Mouse (Mus musculus): ENCODE data around the gene Yrdc. TPM values are rescaled to one million over a fixed set of nuclear protein-coding genes. Genes with fewer than 3 reads are reported as not detected.

Gene Yrdc
- polyA plus RNA-seq, 1 experiment from 2014 or later, result 44.7 TPM

DNA sequence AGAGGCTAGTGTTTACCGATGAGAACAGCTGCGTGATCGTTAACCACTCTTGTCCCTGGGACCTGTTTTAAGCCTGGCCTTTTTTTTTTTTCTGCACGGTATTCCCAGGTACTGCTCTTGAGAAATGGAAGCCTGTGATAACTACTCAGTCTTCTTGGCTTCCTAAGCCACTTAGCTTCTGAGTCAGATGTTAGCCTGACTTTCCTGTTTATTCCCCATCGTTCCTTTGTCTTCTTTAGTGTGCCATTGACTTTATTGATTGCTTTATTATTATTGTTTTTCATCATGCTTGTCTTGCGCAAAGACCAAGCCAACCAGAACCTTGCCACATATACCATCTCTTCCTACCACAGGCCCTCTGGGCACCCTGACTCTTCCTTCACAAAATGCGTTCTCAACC, 40.4 kb upstream of the Yrdc start:
- Histone ChIP-seq H3K9me3 (ENCODE audit: low read depth, low read length) (no peaks in the 10 kb centered on the region), H3K27me3 (ENCODE audit: insufficient read depth, low read length) (no peaks in the 10 kb centered on the region), H3K4me2 (no peak overlapping the region), H3K36me3 (ENCODE audit: insufficient read depth) (peaks cover 26% of the 10 kb centered on the region), H3K4me3 (ENCODE audit: low read depth, low read length) (no peak overlapping the region), H3K9ac (no peak overlapping the region), H3K4me1 (ENCODE audit: insufficient read depth) (no peaks in the 10 kb centered on the region), H3K27ac (ENCODE audit: low read depth) (no peak overlapping the region)
- no peak for ATAC-seq (ENCODE audit: insufficient read depth)
- 85% methylated on average over 7 of the region's 7 CpGs for WGBS
- DNase-seq, result no peak
- no peak for TF ChIP-seq CTCF (IDR thresholded peaks at IDR 0.05; ENCODE audit: low read depth)

- Histone ChIP-seq H3K9ac (no peak overlapping the region; the same call in 1 of the 2 replicates), H3K27me3 (ENCODE audit: insufficient read depth, low read length) (no peaks in the 10 kb centered on the region), H3K4me3 (ENCODE audit: low read depth, low read length) (no peak overlapping the region), H3K4me1 (ENCODE audit: insufficient read depth) (no peaks in the 10 kb centered on the region), H3K27ac (ENCODE audit: low read depth) (no peak overlapping the region), H3K9me3 (ENCODE audit: low read depth, low read length) (no peaks in the 10 kb centered on the region), H3K4me2 (no peak overlapping the region), H3K36me3 (ENCODE audit: insufficient read depth) (peaks cover 15% of the 10 kb centered on the region)
- no peak for TF ChIP-seq CTCF (IDR thresholded peaks at IDR 0.05; ENCODE audit: low read depth)
- no peak for DNase-seq
- ATAC-seq (ENCODE audit: insufficient read depth), result no peak
- WGBS, result 73% methylated on average over 9 of the region's 9 CpGs
These were observed 39.0 kb upstream of the Yrdc start for GRCm38 (mm10) chr4:124811347-124811975.

DNA sequence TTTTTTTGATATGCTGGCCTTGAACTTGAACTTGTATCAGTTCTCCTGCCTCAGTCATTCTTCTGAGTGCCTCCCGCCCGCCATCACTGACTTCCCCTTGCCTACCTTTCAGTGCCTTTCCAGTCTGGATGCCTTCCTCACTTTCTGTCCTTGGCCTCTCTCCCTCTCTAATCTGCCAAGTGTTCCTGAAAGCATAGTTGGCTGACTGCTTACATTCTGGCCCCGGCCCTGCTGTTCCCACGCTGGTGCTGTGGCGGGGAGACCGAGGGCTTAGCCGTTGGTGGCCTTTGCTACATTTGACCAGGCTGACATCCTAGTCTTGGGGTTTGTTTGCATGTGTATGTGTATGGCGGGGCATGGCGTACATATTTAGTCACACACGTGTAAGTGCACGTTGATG, 34.6 kb upstream of the Yrdc start:
- 89% methylated on average over 11 of the region's 11 CpGs for WGBS
- no peak for DNase-seq
- Histone ChIP-seq H3K9me3 (ENCODE audit: low read depth, low read length) (no peaks in the 10 kb centered on the region), H3K36me3 (ENCODE audit: insufficient read depth) (peaks cover 17% of the 10 kb centered on the region), H3K27ac (ENCODE audit: low read depth) (no peak overlapping the region), H3K9ac (no peak overlapping the region), H3K4me1 (ENCODE audit: insufficient read depth) (no peaks in the 10 kb centered on the region), H3K27me3 (ENCODE audit: insufficient read depth, low read length) (no peaks in the 10 kb centered on the region), H3K4me3 (ENCODE audit: low read depth, low read length) (no peak overlapping the region), H3K4me2 (no peak overlapping the region)
- TF ChIP-seq CTCF (IDR thresholded peaks at IDR 0.05; ENCODE audit: low read depth), result no peak
- ATAC-seq (ENCODE audit: insufficient read depth), result no peak

- Histone ChIP-seq H3K4me2 (no peak overlapping the region), H3K4me1 (ENCODE audit: insufficient read depth) (no peaks in the 10 kb centered on the region), H3K9ac (no peak overlapping the region), H3K9me3 (ENCODE audit: low read depth, low read length) (no peaks in the 10 kb centered on the region), H3K4me3 (ENCODE audit: low read depth, low read length) (no peak overlapping the region), H3K36me3 (ENCODE audit: insufficient read depth) (peaks cover 28% of the 10 kb centered on the region), H3K27ac (ENCODE audit: low read depth) (no peak overlapping the region), H3K27me3 (ENCODE audit: insufficient read depth, low read length) (no peaks in the 10 kb centered on the region)
- WGBS, result 13% methylated on average over 6 of the region's 6 CpGs
- DNase-seq, result peak; percentile 42
- ATAC-seq (ENCODE audit: insufficient read depth), result peak; percentile 80
- no peak for TF ChIP-seq CTCF (IDR thresholded peaks at IDR 0.05; ENCODE audit: low read depth)
These were observed 32.7 kb upstream of the Yrdc start for GRCm38 (mm10) chr4:124817803-124818202.

DNA sequence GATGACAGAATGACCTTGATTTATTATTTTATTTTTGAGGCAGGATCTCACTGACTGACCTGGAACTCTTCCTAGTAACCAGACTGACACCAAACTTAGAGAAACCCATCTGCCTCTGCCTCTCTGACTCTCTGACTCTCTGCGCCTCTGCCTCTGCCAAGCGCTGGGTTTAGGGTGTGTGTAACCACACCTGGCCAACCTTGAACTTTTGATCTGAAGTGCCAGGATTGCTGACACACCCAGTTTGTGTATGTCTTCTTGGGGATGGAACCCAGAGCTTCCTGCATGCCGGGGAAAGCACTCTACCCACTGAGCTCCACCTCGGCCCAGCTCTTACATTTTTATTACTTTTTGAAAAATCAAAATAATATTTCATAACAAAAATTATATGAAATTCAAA, 31.6 kb upstream of the Yrdc start:
- Histone ChIP-seq H3K36me3 (ENCODE audit: insufficient read depth) (peaks cover 35% of the 10 kb centered on the region), H3K4me3 (ENCODE audit: low read depth, low read length) (no peak overlapping the region), H3K4me2 (no peak overlapping the region), H3K4me1 (ENCODE audit: insufficient read depth) (no peaks in the 10 kb centered on the region), H3K9ac (no peak overlapping the region), H3K9me3 (ENCODE audit: low read depth, low read length) (no peaks in the 10 kb centered on the region), H3K27ac (ENCODE audit: low read depth) (no peak overlapping the region), H3K27me3 (ENCODE audit: insufficient read depth, low read length) (no peaks in the 10 kb centered on the region)
- WGBS, result 93% methylated on average over 4 of the region's 4 CpGs
- DNase-seq (no peak), ATAC-seq (ENCODE audit: insufficient read depth) (no peak)
- TF ChIP-seq CTCF (IDR thresholded peaks at IDR 0.05; ENCODE audit: low read depth), result no peak

DNA sequence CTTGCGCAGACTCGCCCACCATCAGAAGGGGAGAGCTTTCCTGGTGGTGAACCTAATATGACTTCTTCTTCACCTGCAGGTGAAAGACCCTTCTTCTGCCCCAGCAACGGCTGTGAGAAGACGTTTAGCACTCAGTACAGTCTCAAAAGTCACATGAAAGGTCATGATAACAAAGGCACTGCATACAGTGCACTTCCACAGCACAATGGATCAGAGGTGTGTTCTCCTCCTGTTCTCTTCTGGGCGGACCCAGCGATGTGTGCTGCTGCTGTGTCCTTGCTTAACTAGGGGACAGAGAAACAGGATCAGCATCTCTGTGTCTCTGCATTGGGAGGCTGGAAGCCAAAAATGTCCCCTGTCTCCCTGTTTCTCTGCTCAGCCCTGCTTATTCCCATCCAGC, 25.5 kb upstream of the Yrdc start:
- DNase-seq (no peak), ATAC-seq (ENCODE audit: insufficient read depth) (no peak)
- Histone ChIP-seq H3K4me3 (ENCODE audit: low read depth, low read length) (no peak overlapping the region), H3K9me3 (ENCODE audit: low read depth, low read length) (no peaks in the 10 kb centered on the region), H3K27ac (ENCODE audit: low read depth) (no peak overlapping the region), H3K36me3 (ENCODE audit: insufficient read depth) (peaks cover 70% of the 10 kb centered on the region), H3K9ac (no peak overlapping the region), H3K27me3 (ENCODE audit: insufficient read depth, low read length) (no peaks in the 10 kb centered on the region), H3K4me2 (no peak overlapping the region), H3K4me1 (ENCODE audit: insufficient read depth) (no peaks in the 10 kb centered on the region)
- TF ChIP-seq CTCF (IDR thresholded peaks at IDR 0.05; ENCODE audit: low read depth), result no peak
- WGBS, result 91% methylated on average over 6 of the region's 6 CpGs

GRCm38 (mm10) chr4:124825371-124825965, 25.0 kb upstream of the Yrdc start:
- Histone ChIP-seq H3K9me3 (ENCODE audit: low read depth, low read length) (no peaks in the 10 kb centered on the region), H3K4me1 (ENCODE audit: insufficient read depth) (no peaks in the 10 kb centered on the region), H3K27ac (ENCODE audit: low read depth) (no peak overlapping the region), H3K27me3 (ENCODE audit: insufficient read depth, low read length) (no peaks in the 10 kb centered on the region), H3K9ac (no peak overlapping the region), H3K4me2 (no peak overlapping the region), H3K4me3 (ENCODE audit: low read depth, low read length) (no peak overlapping the region), H3K36me3 (ENCODE audit: insufficient read depth) (peaks cover 69% of the 10 kb centered on the region)
- TF ChIP-seq CTCF (IDR thresholded peaks at IDR 0.05; ENCODE audit: low read depth), result no peak
- ATAC-seq (ENCODE audit: insufficient read depth) (no peak), DNase-seq (no peak)
- 93% methylated on average over 21 of the region's 21 CpGs for WGBS
